Mouse (Mus musculus) heart, embryonic 16.5 days (tissue): ENCODE measurements around the gene Higd1c. TPM values are rescaled to one million over a fixed set of nuclear protein-coding genes. Genes with fewer than 3 reads are reported as not detected.
"Not testable (repeated sequence)": the region's sequence is repeated elsewhere in the genome, so short reads cannot be mapped to it uniquely, and the experiment has no call there.

Source experiments
- ATAC-seq: fragments of 200-750 bp; cut with Nextera tagmentation; replicated peaks from 2 replicates; pipeline ENCODE4 v1.8.0; 2017; ENCODE audit warnings: moderate number of reproducible peaks; ENCODE audit not compliant: insufficient read depth, low FRiP score; ENCODE audit errors: extremely low read depth
- H3K27ac ChIP-seq: fragments of 300-500 bp; sonication (generic); 2 replicates; pipeline ENCODE4 v1.5.1; 2014; ENCODE audit warnings: mild to moderate bottlenecking, low read length, control low read depth, moderate library complexity
- H3K27me3 ChIP-seq: fragments of 300-500 bp; sonication (generic); 2 replicates; pipeline ENCODE4 v1.6.1; 2014; ENCODE audit warnings: low read length, mixed read lengths; ENCODE audit not compliant: control insufficient read depth, insufficient read depth
- H3K36me3 ChIP-seq: fragments of 300-500 bp; sonication (generic); 2 replicates; pipeline ENCODE4 v1.6.1; 2014; ENCODE audit not compliant: control insufficient read depth, insufficient read depth
- H3K4me1 ChIP-seq: fragments of 300-500 bp; sonication (generic); 2 replicates; pipeline ENCODE4 v1.6.1; 2014; ENCODE audit warnings: low read length, mixed read lengths; ENCODE audit not compliant: control insufficient read depth, insufficient read depth
- H3K4me2 ChIP-seq: fragments of 300-500 bp; sonication (generic); 2 replicates; pipeline ENCODE4 v1.6.1; 2014; ENCODE audit warnings: low read depth, mild to moderate bottlenecking, control low read depth, low read length
- H3K4me3 ChIP-seq: fragments of 300-500 bp; sonication (generic); 2 replicates; pipeline ENCODE4 v1.5.1; 2014; ENCODE audit warnings: mild to moderate bottlenecking, control low read depth, low read length
- H3K9ac ChIP-seq: fragments of 300-500 bp; sonication (generic); 2 replicates; pipeline ENCODE4 v1.6.1; 2014; ENCODE audit warnings: low read length, control low read depth
- H3K9me3 ChIP-seq: fragments of 300-500 bp; sonication (generic); replicated peaks from 2 replicates; pipeline ENCODE4 v1.6.1; 2016; ENCODE audit warnings: low read length; ENCODE audit not compliant: control insufficient read depth
- WGBS: fragments of 180-500 bp; shearing (Covaris S2); extraction: QIAGEN DNeasy Blood & Tissue Kit; methylation state at CpG from one replicate; pipeline ENCODE4 v1.1.7; 2014; 5-methylcytosine and 5-hydroxymethylcytosine counted together
- polyA plus RNA-seq: library from polyadenylated mRNA; unstranded; fragments of >200 nt; fragmentation: Nextera tagmentation; extraction: Ambion mirVana; gene quantifications from 2 replicates; pipeline ENCODE4 v1.2.1, GENCODE M21; 2015

Higd1c gene
- polyA plus RNA-seq, 1 experiment from 2014 or later: not detected

- Histone ChIP-seq H3K27me3 (no peaks in the 10 kb centered on the region), H3K4me2 (no peak overlapping the region), H3K9me3 (no peaks in the 10 kb centered on the region), H3K36me3 (no peaks in the 10 kb centered on the region), H3K27ac (no peak overlapping the region), H3K4me3 (no peak overlapping the region), H3K4me1 (no peaks in the 10 kb centered on the region), H3K9ac (no peak overlapping the region)
- 87% methylated on average over 7 of the region's 7 CpGs for WGBS
- ATAC-seq: no peak
These were observed 33.6 kb upstream of the Higd1c start for GRCm38 (mm10) chr15:100330739-100331138.

GRCm38 (mm10) chr15:100332077-100332961, 32.0 kb upstream of the Higd1c start:
- 44% methylated on average over 3 of the region's 10 CpGs for WGBS
- not testable (repeated sequence) for H3K4me1 ChIP-seq, H3K4me2 ChIP-seq, H3K27me3 ChIP-seq, H3K9me3 ChIP-seq, H3K36me3 ChIP-seq, H3K4me3 ChIP-seq, H3K27ac ChIP-seq, H3K9ac ChIP-seq
- 0 out of 2 replicates have a peak, but pooled peaks have one; percentile 32 for ATAC-seq

- H3K9ac ChIP-seq: no peak within 1 kb of the TSS
- H3K27me3 ChIP-seq: no peaks in the 10 kb centered on the region
- no peaks in the 10 kb centered on the region for H3K36me3 ChIP-seq
- H3K27ac ChIP-seq: no peak within 1 kb of the TSS
- whole genome bisulfite sequencing: 77% methylated on average over 10 of the region's 10 CpGs
- no peak within 1 kb of the TSS for H3K4me3 ChIP-seq
- no peak within 1 kb of the TSS for H3K4me2 ChIP-seq
- no peaks in the 10 kb centered on the region for H3K9me3 ChIP-seq
- no peaks in the 10 kb centered on the region for H3K4me1 ChIP-seq
- ATAC-seq: no peak
These were observed 29.7 kb upstream of the Higd1c start, which contains the start of gene Mettl7a3 for GRCm38 (mm10) chr15:100334629-100335028. TSS of gene Mettl7a3 (plus strand) at chr15:100334929.

GRCm38 (mm10) chr15:100337328-100337727, 27.0 kb upstream of the Higd1c start:
- ATAC-seq, H3K27ac ChIP-seq, H3K4me1 ChIP-seq, H3K9me3 ChIP-seq, H3K4me3 ChIP-seq, H3K36me3 ChIP-seq, H3K27me3 ChIP-seq, H3K9ac ChIP-seq, H3K4me2 ChIP-seq: not testable (repeated sequence)

GRCm38 (mm10) chr15:100337847-100338246, 26.5 kb upstream of the Higd1c start:
- 27% methylated on average over 8 of the region's 10 CpGs for WGBS
- H3K27me3 ChIP-seq, H3K4me1 ChIP-seq, H3K9ac ChIP-seq, H3K4me2 ChIP-seq, H3K27ac ChIP-seq, H3K9me3 ChIP-seq, H3K36me3 ChIP-seq, ATAC-seq, H3K4me3 ChIP-seq: not testable (repeated sequence)

GRCm38 (mm10) chr15:100341314-100341980, 22.9 kb upstream of the Higd1c start:
- H3K9me3 ChIP-seq, H3K36me3 ChIP-seq, H3K27me3 ChIP-seq, H3K4me3 ChIP-seq, H3K27ac ChIP-seq, ATAC-seq, H3K9ac ChIP-seq, H3K4me2 ChIP-seq, H3K4me1 ChIP-seq: not testable (repeated sequence)
- 62% methylated on average over 4 of the region's 5 CpGs for WGBS

GRCm38 (mm10) chr15:100345484-100345883, 18.9 kb upstream of the Higd1c start:
- Histone ChIP-seq H3K27ac (no peak overlapping the region), H3K4me3 (no peak overlapping the region), H3K4me2 (no peak overlapping the region), H3K36me3 (no peaks in the 10 kb centered on the region), H3K27me3 (no peaks in the 10 kb centered on the region), H3K9ac (no peak overlapping the region), H3K9me3 (peaks cover 4% of the 10 kb centered on the region; the same call in 1 of the 2 replicates), H3K4me1 (peaks cover 4% of the 10 kb centered on the region)
- ATAC-seq: no peak

- H3K36me3 ChIP-seq: no peaks in the 10 kb centered on the region
- no peak overlapping the region for H3K9ac ChIP-seq
- no peak overlapping the region for H3K4me2 ChIP-seq
- no peak overlapping the region for H3K4me3 ChIP-seq
- 76% methylated on average over 14 of the region's 14 CpGs for WGBS
- no peaks in the 10 kb centered on the region for H3K27me3 ChIP-seq
- ATAC-seq: no peak
- peaks cover 4% of the 10 kb centered on the region; the same call in 1 of the 2 replicates for H3K9me3 ChIP-seq
- peaks cover 11% of the 10 kb centered on the region for H3K4me1 ChIP-seq
- no peak overlapping the region for H3K27ac ChIP-seq
These were observed 17.6 kb upstream of the Higd1c start for GRCm38 (mm10) chr15:100346761-100347160.

- 26% methylated on average over 2 of the region's 2 CpGs for WGBS
- no peak overlapping the region for H3K27ac ChIP-seq
These were observed 14.8 kb upstream of the Higd1c start for GRCm38 (mm10) chr15:100349496-100349895.

More at GRCm38 (mm10) chr15:100349496-100349895, 14.8 kb upstream of the Higd1c start:
- H3K9ac ChIP-seq: no peak overlapping the region
- ATAC-seq: no peak
- no peak overlapping the region for H3K4me3 ChIP-seq
- H3K9me3 ChIP-seq: peaks cover 4% of the 10 kb centered on the region; the same call in 1 of the 2 replicates
- no peaks in the 10 kb centered on the region for H3K27me3 ChIP-seq
- H3K36me3 ChIP-seq: no peaks in the 10 kb centered on the region
- H3K4me2 ChIP-seq: no peak overlapping the region
- peaks cover 13% of the 10 kb centered on the region for H3K4me1 ChIP-seq
